Mouse (Mus musculus) embryonic facial prominence, embryonic 14.5 days (tissue): ENCODE results near the gene Crebzf. TPM values are rescaled to one million over a fixed set of nuclear protein-coding genes. Genes with fewer than 3 reads are reported as not detected.

ENCODE experiments used
- ATAC-seq: fragments of 200-750 bp; cut with Nextera tagmentation; 2 replicates; pipeline ENCODE4 v1.8.0; 2017; ENCODE audit warnings: low read depth, moderate number of reproducible peaks, moderate TSS enrichment
- DNase-seq: peaks from one replicate; pipeline ENCODE4 v3.0.0-alpha.2; 2015; ENCODE audit warnings: low spot score
- H3K27ac ChIP-seq: fragments of 300-500 bp; sonication (generic); replicated peaks from 2 replicates; pipeline ENCODE4 v1.5.1; 2014; ENCODE audit warnings: low read depth, mild to moderate bottlenecking, low read length, moderate library complexity
- H3K27me3 ChIP-seq: fragments of 300-500 bp; sonication (generic); replicated peaks from 2 replicates; pipeline ENCODE4 v1.6.1; 2014; ENCODE audit warnings: low read length; ENCODE audit not compliant: control insufficient read depth, insufficient read depth
- H3K36me3 ChIP-seq: fragments of 300-500 bp; sonication (generic); 2 replicates; pipeline ENCODE4 v1.6.1; 2014; ENCODE audit warnings: low read length, mixed read lengths; ENCODE audit not compliant: control insufficient read depth, insufficient read depth
- H3K4me1 ChIP-seq: fragments of 300-500 bp; sonication (generic); 2 replicates; pipeline ENCODE4 v1.6.1; 2014; ENCODE audit warnings: antibody characterized with exemption, low read length; ENCODE audit not compliant: control insufficient read depth, insufficient read depth
- H3K4me2 ChIP-seq: fragments of 300-500 bp; sonication (generic); 2 replicates; pipeline ENCODE4 v1.6.1; 2014; ENCODE audit warnings: low read depth, mild to moderate bottlenecking, low read length, moderate library complexity, mixed read lengths
- H3K4me3 ChIP-seq: fragments of 300-500 bp; sonication (generic); 2 replicates; pipeline ENCODE4 v1.5.1; 2014; ENCODE audit warnings: low read depth, mild to moderate bottlenecking, low read length
- H3K9ac ChIP-seq: fragments of 300-500 bp; sonication (generic); 2 replicates; pipeline ENCODE4 v1.6.1; 2014; ENCODE audit warnings: low read depth, mild to moderate bottlenecking, low read length, moderate library complexity, mixed read lengths
- H3K9me3 ChIP-seq: fragments of 300-500 bp; sonication (generic); 2 replicates; pipeline ENCODE4 v1.6.1; 2016; ENCODE audit warnings: low read length; ENCODE audit not compliant: control insufficient read depth
- WGBS: fragments of 180-500 bp; shearing (Covaris S2); extraction: QIAGEN DNeasy Blood & Tissue Kit; methylation state at CpG from one replicate; pipeline ENCODE4 v1.1.7; 2014; 5-methylcytosine and 5-hydroxymethylcytosine counted together
- polyA plus RNA-seq: library from polyadenylated mRNA; unstranded; fragments of >200 nt; fragmentation: Nextera tagmentation; extraction: Ambion mirVana; gene quantifications from 2 replicates; pipeline ENCODE4 v1.2.1, GENCODE M21; 2014

Gene Crebzf
- polyA plus RNA-seq, 1 experiment from 2014 or later, result 51.9 TPM

DNA sequence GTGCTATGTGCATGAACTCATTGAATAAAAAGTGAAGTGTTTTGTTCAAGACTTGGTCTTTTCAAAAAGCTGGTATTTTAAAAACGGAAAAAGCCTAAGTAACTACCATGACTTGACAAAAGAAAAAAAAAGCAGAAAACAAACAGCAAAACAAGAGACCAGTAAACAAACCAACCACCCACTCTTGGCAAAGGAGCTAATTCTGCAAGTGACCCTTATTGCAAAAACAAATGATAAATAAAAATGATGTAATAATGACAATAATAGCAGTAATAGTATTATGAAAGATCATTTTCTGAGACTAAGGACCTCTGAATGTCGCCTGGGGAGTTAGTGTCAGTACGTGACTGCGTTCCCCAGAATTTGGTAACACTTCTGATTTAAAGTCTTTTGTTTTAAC is 459 bp upstream of the Crebzf start:
- DNase-seq, result no peak

DNA sequence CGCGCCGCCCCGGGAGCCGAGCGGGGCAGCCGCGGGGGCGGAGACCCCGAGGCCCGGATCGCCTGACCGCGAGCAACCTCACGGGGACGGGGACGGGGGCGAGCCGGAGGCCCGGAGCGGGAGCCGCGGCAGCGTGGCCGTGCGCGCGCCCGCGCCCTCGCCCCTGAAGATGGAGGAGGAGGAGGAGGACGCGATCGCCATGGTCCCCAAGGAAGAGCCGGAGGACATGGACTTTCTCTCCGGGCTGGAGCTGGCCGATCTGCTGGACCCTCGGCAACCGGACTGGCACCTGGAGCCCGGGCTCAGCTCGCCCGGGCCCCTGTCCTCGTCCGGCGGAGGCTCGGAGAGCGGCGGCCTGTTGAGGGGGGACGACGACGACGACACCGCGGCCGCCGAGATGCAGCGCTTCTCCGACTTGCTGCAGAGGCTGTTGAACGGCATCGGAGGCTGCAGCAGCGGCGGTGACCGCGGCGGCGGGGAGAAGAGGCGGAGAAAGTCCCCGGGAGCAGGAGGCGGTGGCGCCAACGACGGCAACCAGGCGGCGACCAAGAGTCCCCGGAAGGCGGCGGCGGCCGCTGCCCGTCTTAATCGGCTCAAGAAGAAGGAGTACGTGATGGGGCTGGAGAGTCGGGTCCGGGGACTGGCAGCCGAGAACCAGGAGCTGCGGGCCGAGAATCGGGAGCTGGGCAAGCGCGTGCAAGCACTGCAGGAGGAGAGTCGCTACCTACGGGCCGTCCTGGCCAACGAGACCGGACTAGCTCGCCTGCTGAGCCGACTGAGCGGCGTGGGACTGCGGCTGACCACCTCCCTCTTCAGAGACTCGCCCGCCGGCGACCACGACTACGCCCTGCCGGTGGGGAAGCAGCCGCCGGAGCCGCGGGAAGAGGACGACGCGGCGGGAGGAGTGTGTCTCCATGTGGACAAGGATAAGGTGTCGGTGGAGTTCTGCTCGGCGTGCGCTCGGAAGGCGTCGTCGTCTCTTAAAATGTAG is 867 bp downstream of the Crebzf start:
- H3K4me2 ChIP-seq, result peak overlapping the region; percentile 98
- peak overlapping the region; percentile 79 for H3K4me3 ChIP-seq
- H3K27ac ChIP-seq, result peak overlapping the region; percentile 99
- no peaks in the 10 kb centered on the region for H3K9me3 ChIP-seq
- DNase-seq (peak; percentile 74), ATAC-seq (peak; percentile 75)
- peak overlapping the region; percentile 100 for H3K9ac ChIP-seq
- H3K36me3 ChIP-seq, result peaks cover 11% of the 10 kb centered on the region
- WGBS, result under 1% methylated on average over 47 of the region's 123 CpGs
- H3K4me1 ChIP-seq, result no peaks in the 10 kb centered on the region
- H3K27me3 ChIP-seq, result no peaks in the 10 kb centered on the region

More for the DNA sequence above, 459 bp upstream of the Crebzf start:
- WGBS, result 11% methylated on average over 4 of the region's 4 CpGs
- peak overlapping the region; percentile 99 for H3K27ac ChIP-seq
- ATAC-seq, result no peak
- no peaks in the 10 kb centered on the region for H3K27me3 ChIP-seq
- no peaks in the 10 kb centered on the region for H3K4me1 ChIP-seq
- peak overlapping the region; percentile 61 for H3K4me2 ChIP-seq
- peaks cover 2% of the 10 kb centered on the region for H3K36me3 ChIP-seq
- peak overlapping the region; percentile 79 for H3K4me3 ChIP-seq
- no peaks in the 10 kb centered on the region for H3K9me3 ChIP-seq
- peak overlapping the region; percentile 100 for H3K9ac ChIP-seq

DNA sequence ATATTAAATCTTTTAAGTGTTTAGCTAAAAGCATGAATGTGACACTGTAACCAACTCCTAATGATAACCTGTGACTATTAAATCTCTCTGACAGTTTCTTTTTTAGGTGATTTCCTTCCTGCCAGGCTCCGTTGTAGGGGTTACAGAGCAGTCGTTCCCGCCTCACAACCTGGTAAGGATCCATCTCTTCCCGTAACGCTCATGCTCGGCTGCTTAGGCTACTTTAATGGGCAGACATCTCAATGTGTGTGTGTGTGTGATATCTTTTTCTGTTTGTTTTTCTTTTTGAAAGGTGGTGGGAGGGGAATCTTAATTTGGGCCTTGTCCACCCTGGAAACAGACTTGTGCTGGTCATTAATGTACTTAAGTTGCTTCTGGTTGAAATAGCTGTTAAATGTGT is 1.7 kb downstream of the Crebzf start:
- Histone ChIP-seq H3K27me3 (no peaks in the 10 kb centered on the region), H3K9ac (peak overlapping the region; percentile 100), H3K4me2 (peak overlapping the region; percentile 98), H3K36me3 (peaks cover 15% of the 10 kb centered on the region), H3K9me3 (no peaks in the 10 kb centered on the region), H3K27ac (peak overlapping the region; percentile 99), H3K4me3 (peak overlapping the region; percentile 79), H3K4me1 (no peaks in the 10 kb centered on the region)
- under 1% methylated on average over 6 of the region's 6 CpGs for WGBS
- no peak for DNase-seq
- ATAC-seq, result no peak

DNA sequence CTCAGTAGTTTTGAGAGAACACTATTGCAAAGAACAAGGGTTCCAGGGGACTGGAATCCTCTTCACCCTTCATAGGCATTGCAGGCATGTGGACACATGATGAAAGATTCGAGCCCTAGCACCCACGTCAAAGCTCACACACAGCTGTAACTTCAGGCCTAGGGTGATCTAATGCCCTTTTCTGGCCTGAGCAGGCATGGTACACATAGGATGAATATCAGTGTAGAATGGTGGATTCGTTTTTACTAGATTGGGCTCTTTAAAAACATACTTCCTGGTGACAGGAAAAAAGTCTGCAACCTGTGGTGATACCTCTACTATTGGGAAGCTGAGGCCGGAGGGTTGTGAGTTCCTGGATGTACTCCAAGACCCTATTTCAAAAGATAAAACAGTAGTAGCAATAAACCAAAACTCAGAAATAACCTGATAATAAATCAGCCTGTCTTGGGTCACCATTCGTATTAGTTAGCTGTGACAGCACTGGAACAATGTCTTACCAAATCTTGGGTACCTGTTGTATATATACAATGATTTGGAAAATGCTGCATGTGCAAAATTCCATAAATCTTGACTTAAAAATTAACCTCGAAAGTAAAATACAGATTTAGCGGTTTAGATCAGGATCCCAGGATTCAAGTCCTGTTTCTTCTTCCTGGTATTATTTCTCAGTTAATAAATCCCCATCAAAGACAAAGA is 13.8 kb downstream of the Crebzf start:
- ATAC-seq, result no peak
- Histone ChIP-seq H3K4me3 (peak overlapping the region; percentile 79), H3K27me3 (no peaks in the 10 kb centered on the region), H3K36me3 (peaks cover 26% of the 10 kb centered on the region), H3K4me1 (no peaks in the 10 kb centered on the region), H3K9me3 (no peaks in the 10 kb centered on the region), H3K27ac (peak overlapping the region; percentile 91), H3K4me2 (peak overlapping the region; percentile 61), H3K9ac (peak overlapping the region; percentile 84)
- DNase-seq, result no peak
- WGBS, result 28% methylated on average over 7 of the region's 7 CpGs

DNA sequence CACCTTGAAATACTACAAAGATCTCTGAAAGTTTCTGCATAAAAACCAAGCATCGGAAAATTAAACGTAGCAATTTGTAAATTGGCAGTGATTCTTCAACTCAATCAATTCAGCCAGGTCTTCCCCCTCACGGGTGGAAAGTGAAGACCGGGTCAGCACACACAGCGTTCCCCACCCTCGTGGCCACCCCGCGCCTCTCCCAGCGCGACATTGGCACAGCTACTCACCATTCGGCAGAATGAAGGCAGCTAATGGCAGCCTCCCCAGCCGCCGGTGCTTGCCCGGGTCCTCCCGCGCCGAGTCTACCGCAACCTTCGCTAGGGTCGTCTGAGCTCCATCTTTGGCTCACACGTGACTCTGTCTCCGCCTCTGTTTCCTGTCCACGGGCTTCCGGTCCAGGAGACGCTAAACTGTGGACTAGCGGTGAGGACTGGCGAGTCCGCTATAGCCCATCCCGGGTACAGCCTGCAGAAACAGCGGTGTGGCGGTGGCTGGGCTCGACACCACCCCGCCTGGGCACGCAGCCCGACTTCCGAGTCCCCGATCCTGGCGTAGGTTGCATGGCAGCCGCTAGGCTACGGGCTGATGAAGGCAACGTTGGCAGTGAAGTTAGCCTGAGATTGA is 14.4 kb downstream of the Crebzf start, which contains the start of gene Tmem126a:
Tmem126a (minus strand) TSS at position 385 of the 624 bp plus-strand sequence.
- Histone ChIP-seq H3K9ac (peak within 1 kb of the TSS; percentile 84), H3K27ac (peak within 1 kb of the TSS; percentile 91), H3K4me3 (peak within 1 kb of the TSS; percentile 79), H3K4me1 (no peaks in the 10 kb centered on the region), H3K27me3 (no peaks in the 10 kb centered on the region), H3K36me3 (peaks cover 19% of the 10 kb centered on the region), H3K4me2 (peak within 1 kb of the TSS; percentile 61), H3K9me3 (no peaks in the 10 kb centered on the region)
- under 1% methylated on average over 36 of the region's 41 CpGs for WGBS
- peak; percentile 96 for ATAC-seq
- DNase-seq, result peak; percentile 95

DNA sequence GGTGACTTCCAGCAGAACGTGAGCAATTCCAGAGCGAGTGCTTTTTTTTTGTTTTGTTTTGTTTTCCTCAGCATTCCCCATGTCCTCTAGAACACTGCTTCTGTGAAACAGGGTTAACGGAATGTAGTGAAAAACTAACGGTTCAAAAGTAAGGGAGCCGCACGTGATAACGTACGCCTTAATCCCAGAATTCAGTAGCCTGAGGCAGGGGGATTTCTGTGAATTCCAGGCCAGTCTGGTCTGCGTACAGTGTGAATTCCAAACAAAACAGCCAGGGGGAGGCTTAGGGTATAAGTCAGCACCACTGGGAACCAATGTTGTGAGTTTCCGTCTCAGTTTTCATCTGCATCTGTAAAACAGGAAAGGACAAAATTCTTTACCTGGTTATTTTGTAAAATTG is 15.0 kb downstream of the Crebzf start:
- Histone ChIP-seq H3K36me3 (peaks cover 15% of the 10 kb centered on the region), H3K27ac (peak overlapping the region; percentile 91), H3K4me1 (no peaks in the 10 kb centered on the region), H3K9me3 (no peaks in the 10 kb centered on the region), H3K4me2 (peak overlapping the region; percentile 61), H3K4me3 (peak overlapping the region; percentile 79), H3K9ac (peak overlapping the region; percentile 84), H3K27me3 (no peaks in the 10 kb centered on the region)
- 7% methylated on average over 10 of the region's 10 CpGs for WGBS
- peak; percentile 68 for DNase-seq
- peak; percentile 45 for ATAC-seq

DNA sequence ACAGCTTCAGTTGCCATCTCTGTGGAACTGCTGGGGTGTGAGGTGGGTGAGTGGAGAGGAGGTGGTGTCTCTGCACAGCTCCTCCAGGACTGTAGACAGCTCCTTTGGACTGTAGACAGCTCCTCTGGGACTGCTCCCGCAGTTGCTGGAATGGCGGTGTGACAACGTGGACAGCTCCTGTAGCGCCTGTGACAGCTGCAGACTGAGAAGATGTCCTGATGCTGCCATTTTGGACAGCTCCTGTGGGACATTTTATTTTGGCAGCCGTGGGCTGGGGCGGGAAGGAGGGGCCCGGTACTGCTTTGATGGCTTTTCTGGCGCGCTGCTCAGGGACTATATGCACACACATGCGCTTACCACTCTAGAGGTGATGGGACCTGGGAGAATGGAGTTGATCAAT is 17.8 kb downstream of the Crebzf start:
- Histone ChIP-seq H3K36me3 (no peaks in the 10 kb centered on the region), H3K27ac (no peak overlapping the region), H3K9me3 (no peaks in the 10 kb centered on the region), H3K4me2 (no peak overlapping the region), H3K9ac (no peak overlapping the region), H3K4me3 (no peak overlapping the region), H3K27me3 (no peaks in the 10 kb centered on the region), H3K4me1 (no peaks in the 10 kb centered on the region)
- DNase-seq (peak; percentile 43), ATAC-seq (no peak)
- 47% methylated on average over 10 of the region's 10 CpGs for whole genome bisulfite sequencing

DNA sequence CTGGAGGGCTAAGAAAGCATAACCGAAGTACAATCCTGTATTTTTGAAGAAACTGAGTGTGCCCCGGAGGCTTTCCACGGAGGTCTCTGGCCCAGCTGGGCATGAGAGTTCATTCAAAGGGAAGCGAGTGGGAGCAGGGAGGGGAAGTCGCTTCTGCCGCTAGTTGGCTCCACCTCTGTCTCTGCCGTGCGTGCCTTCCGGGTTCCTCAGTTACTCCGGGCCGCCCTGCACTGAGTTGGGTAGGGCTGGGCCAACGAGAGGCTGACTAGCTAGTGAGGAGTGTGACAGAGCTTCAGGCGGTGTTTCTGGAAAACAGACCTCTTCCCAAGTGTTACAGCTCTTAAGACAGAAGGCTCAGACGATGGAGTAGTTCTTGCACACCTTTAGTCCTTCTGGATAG is 18.4 kb downstream of the Crebzf start:
- WGBS, result 19% methylated on average over 10 of the region's 14 CpGs
- H3K9me3 ChIP-seq, result no peaks in the 10 kb centered on the region
- H3K4me2 ChIP-seq, result no peak overlapping the region

More for the DNA sequence above, 18.4 kb downstream of the Crebzf start:
- H3K4me3 ChIP-seq, result no peak overlapping the region
- no peaks in the 10 kb centered on the region for H3K4me1 ChIP-seq
- no peaks in the 10 kb centered on the region for H3K36me3 ChIP-seq
- DNase-seq, result no peak
- H3K9ac ChIP-seq, result no peak overlapping the region
- no peak for ATAC-seq
- no peaks in the 10 kb centered on the region for H3K27me3 ChIP-seq
- no peak overlapping the region for H3K27ac ChIP-seq
